Mouse (Mus musculus): Measurements from ENCODE around the gene Cyp2a12. TPM values are rescaled to one million over a fixed set of nuclear protein-coding genes. Genes with fewer than 3 reads are reported as not detected.
"Not testable (repeated sequence)": the region's sequence is repeated elsewhere in the genome, so short reads cannot be mapped to it uniquely, and the experiment has no call there.

Cyp2a12 gene
- not detected for total RNA-seq (2021)

- DNase-seq (ENCODE audit: low spot score in 2 of 2), result no peak
- intact Hi-C loops (cut with DNase I), result no loop called here
These were observed at the start of gene Cyp2a12 for GRCm38 (mm10) chr7:27028789-27029188. Gene Cyp2a12 (plus strand): TSS chr7:27029081.

- DNase-seq (ENCODE audit: low spot score in 2 of 2); intact Hi-C loops (cut with DNase I): not testable (repeated sequence)
These were observed 47.4 kb upstream of the Cyp2a12 start for GRCm38 (mm10) chr7:26981464-26981863.

- DNase-seq (ENCODE audit: low spot score in 2 of 2); intact Hi-C loops (cut with DNase I): not testable (repeated sequence)
These were observed 46.9 kb upstream of the Cyp2a12 start for GRCm38 (mm10) chr7:26981937-26982336.

GRCm38 (mm10) chr7:26982551-26982950 lies 46.3 kb upstream of the Cyp2a12 start:
- intact Hi-C loops (cut with DNase I), result no loop called here
- DNase-seq (ENCODE audit: low spot score in 2 of 2), result no peak

GRCm38 (mm10) chr7:26983151-26983550 lies 45.7 kb upstream of the Cyp2a12 start:
- intact Hi-C loops (cut with DNase I); DNase-seq (ENCODE audit: low spot score in 2 of 2): not testable (repeated sequence)

GRCm38 (mm10) chr7:27026581-27026980 lies 2.3 kb upstream of the Cyp2a12 start:
- intact Hi-C loops (cut with DNase I); DNase-seq (ENCODE audit: low spot score in 2 of 2): not testable (repeated sequence)

- intact Hi-C loops (cut with DNase I); DNase-seq (ENCODE audit: low spot score in 2 of 2): not testable (repeated sequence)
These were observed 20.0 kb downstream of the Cyp2a12 start for GRCm38 (mm10) chr7:27048886-27049285.

- intact Hi-C loops (cut with DNase I); DNase-seq (ENCODE audit: low spot score in 2 of 2): not testable (repeated sequence)
These were observed 30.5 kb downstream of the Cyp2a12 start for GRCm38 (mm10) chr7:27059333-27059732.

GRCm38 (mm10) chr7:27059896-27060295 lies 31.0 kb downstream of the Cyp2a12 start:
- not testable (repeated sequence) for DNase-seq (ENCODE audit: low spot score in 2 of 2)
- intact Hi-C loops (cut with DNase I), result loop anchor here (5.0 to 10.0 kb wide), 2 partner anchors 65 to 163 kb away; no protein-coding TSS in a partner anchor

GRCm38 (mm10) chr7:27078641-27079040 lies 49.8 kb downstream of the Cyp2a12 start:
- intact Hi-C loops (cut with DNase I), result no loop called here
- no peak for DNase-seq (ENCODE audit: low spot score in 2 of 2)

- intact Hi-C loops (cut with DNase I), result no loop called here
- no peak for DNase-seq (ENCODE audit: low spot score in 2 of 2)
These were observed 52.7 kb downstream of the Cyp2a12 start for GRCm38 (mm10) chr7:27081625-27082024.

Other genes starting within 250 kb of the Cyp2a12 start
- gene Cyp2g1, start 220.2 kb upstream of the Cyp2a12 start, total RNA-seq (2021), result not detected
- not detected for gene Cyp2a5, start 193.8 kb upstream of the Cyp2a12 start, total RNA-seq (2021)
- not detected for gene Cyp2a22, start 89.7 kb upstream of the Cyp2a12 start, total RNA-seq (2021)
- gene Cyp2f2, start 90.8 kb downstream of the Cyp2a12 start, total RNA-seq (2021), result not detected
- not detected for gene Cyp2t4, start 124.6 kb downstream of the Cyp2a12 start, total RNA-seq (2021)
- 10 to 100 TPM; 95.1 to 98.7 TPM for gene Egln2, start 137.7 kb downstream of the Cyp2a12 start, total RNA-seq (2021)
- 10 to 100 TPM; 91.5 to 96.5 TPM for gene Rab4b, start 149.8 kb downstream of the Cyp2a12 start, total RNA-seq (2021)
- not detected for gene Gm21983, start 152.0 kb downstream of the Cyp2a12 start, total RNA-seq (2021)
- gene Mia, start 152.1 kb downstream of the Cyp2a12 start, total RNA-seq (2021), result 1 to 10 TPM; 1.2 to 1.9 TPM
- gene BC024978, start 166.7 kb downstream of the Cyp2a12 start, total RNA-seq (2021), result 10 to 100 TPM; 20.6 TPM
- gene Snrpa, start 167.2 kb downstream of the Cyp2a12 start, total RNA-seq (2021), result 10 to 100 TPM; 78.4 to 80.5 TPM
- 1 to 10 TPM; 8.0 TPM for gene Itpkc, start 199.6 kb downstream of the Cyp2a12 start, total RNA-seq (2021)
- gene Coq8b, start 203.9 kb downstream of the Cyp2a12 start, total RNA-seq (2021), result 10 to 100 TPM; 33.2 to 41.9 TPM
- gene Numbl, start 229.4 kb downstream of the Cyp2a12 start, total RNA-seq (2021), result 100 to 1,000 TPM; 107 to 127 TPM